Mouse (Mus musculus): Measurements from ENCODE around the gene Msi2. TPM values are rescaled to one million over a fixed set of nuclear protein-coding genes. Genes with fewer than 3 reads are reported as not detected.

Msi2 gene
- total RNA-seq, 2 experiments from 2014 or later: 10.2 to 13.9 TPM

DNA sequence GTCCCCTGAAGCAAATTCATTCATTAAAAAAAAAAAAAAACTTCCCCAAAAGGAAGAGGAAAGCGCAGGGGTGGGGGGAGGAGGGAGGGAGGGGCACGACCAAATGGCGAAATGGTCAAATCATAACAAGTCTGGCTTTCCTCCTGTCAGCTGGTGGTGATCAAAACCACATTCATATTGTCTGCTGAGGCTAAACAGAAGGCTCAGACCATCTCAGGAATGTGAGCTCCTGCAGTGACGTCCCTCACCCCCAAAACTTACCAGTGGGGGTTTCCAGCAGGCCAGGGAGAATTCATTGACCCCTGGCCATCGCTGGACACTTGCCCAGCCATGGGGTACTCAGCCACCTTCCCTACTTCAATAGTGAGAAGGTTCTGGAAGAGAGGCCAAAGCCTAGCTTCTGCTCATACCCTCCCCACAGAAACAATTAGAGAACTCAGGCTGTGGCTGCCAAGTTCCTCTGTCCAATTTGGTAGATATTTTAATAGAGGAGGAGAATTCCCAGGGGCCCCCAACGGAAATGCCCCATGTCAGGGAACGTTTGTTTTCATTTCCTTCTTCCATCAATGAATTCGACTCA, 189.7 kb downstream of the Msi2 start:
- ATAC-seq (replicated peaks; ENCODE audit: low FRiP score, poor library complexity, severe bottlenecking): no peak

DNA sequence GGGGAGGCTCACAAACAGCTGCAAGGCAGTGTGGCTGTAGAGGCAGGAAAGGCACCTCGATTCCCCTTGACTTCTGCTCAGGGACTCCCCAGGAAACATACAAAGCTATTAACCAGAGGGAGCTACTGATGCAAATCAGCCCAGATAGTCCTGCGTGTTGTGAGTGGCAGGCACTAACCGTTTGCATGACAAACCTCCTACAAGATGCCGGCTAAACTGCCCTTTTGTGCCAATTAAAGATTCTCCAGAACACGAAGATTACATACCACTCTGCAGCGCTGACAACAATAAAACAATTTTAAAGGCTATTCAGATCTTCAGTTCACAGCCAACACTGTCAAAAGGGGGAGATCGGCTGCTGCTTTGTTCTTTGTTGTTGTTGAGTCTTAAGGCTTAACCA, 191.6 kb downstream of the Msi2 start:
- no peak for ATAC-seq (replicated peaks; ENCODE audit: low FRiP score, poor library complexity, severe bottlenecking)

DNA sequence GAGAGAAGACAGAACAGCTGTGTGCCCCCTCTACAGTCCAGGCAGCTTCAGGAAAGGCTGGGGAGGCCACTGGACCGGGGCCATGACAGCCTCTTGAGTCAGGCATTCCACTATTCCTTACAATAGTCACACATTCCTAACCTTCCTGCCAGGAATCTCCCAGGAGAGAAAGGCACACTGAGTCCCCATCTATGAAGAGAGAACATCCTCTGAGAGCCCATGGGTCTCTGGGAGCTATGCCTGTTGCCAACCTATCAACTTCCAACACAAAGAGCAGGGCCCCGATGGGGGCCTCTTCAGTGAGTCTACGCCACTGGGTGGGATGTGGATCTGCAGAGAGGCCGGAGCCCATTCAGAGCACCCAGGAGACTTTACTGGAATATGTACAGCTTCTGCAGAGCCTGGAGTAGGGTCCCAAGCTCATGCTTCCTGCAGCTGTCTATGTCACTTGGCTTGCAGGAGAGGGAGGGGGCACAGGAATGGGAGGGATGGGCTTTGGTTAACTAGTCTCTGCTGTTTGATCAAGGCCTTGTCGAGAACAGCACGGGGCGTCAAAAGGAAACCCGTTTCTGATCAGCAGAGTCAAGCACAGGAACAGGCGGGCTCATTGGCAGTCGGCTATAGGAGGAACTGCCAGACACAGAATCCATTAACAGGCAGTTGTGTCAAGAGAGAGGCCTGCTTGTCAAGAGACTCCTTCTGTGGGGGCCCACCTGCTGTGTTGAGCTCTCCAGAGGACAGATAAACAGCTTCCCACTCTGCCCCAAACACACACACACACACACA, 193.3 kb downstream of the Msi2 start:
- no peak for ATAC-seq (replicated peaks; ENCODE audit: low FRiP score, poor library complexity, severe bottlenecking)

DNA sequence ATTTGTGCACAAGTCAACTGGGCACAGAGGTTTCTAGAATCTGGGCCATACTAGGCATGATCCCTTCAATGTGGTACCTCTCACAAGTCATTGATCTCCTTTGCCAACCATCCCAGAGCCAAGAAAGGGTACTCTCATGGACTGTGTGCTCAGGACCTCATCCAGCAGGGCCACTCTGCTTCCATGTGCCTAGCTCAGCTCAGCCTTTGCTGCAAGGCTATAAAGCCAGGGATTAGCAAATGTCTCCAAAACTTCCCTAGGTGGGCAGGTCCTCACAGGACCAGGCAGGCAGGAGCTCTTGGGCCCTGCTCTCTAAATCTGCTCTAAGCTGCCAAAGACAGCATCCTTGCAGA, 193.9 kb downstream of the Msi2 start:
- ATAC-seq (replicated peaks; ENCODE audit: low FRiP score, poor library complexity, severe bottlenecking): no peak

GRCm38 (mm10) chr11:88523921-88524320, 194.4 kb downstream of the Msi2 start:
- no peak for ATAC-seq (replicated peaks; ENCODE audit: low FRiP score, poor library complexity, severe bottlenecking)

GRCm38 (mm10) chr11:88523511-88523910, 194.8 kb downstream of the Msi2 start:
- no peak for ATAC-seq (replicated peaks; ENCODE audit: low FRiP score, poor library complexity, severe bottlenecking)

GRCm38 (mm10) chr11:88522114-88522513, 196.2 kb downstream of the Msi2 start:
- ATAC-seq (replicated peaks; ENCODE audit: low FRiP score, poor library complexity, severe bottlenecking): no peak

DNA sequence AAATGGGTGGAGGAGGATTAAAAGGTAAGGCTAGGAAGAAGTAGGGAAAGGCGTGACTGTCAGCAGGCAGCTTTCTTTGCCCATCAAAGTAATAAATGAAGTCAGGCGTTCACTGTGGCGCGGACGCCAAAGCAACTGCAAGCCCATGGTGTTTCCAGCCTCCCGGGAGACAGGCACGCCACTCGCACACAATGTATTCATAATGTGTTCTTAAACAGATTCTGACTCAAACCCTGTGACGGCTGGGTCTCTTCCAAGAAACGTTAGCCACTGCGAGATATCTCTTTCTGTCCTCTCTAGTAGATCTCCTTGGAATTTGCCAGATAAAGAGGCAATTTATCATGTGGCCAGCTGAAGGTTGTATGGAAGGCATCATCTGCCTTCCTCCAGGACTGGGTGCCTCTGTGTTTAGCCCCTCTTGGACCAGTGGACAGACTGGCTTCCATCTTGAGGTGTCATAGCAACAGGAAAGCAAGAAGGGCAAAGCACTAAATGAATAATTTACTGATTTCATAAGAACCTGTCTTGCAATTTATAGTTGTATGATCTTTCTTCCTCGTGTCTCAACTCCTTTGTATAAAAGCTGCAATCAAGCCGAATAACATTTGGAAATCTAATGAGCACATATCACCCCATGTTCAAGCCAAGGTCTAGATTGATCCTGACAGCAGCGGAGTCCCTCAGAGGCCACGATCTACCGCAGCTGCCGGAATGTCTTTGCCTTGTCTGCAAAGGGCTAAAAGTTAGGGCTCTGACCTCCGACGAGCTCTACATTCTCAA, 197.2 kb downstream of the Msi2 start:
- no peak for ATAC-seq (replicated peaks; ENCODE audit: low FRiP score, poor library complexity, severe bottlenecking)

DNA sequence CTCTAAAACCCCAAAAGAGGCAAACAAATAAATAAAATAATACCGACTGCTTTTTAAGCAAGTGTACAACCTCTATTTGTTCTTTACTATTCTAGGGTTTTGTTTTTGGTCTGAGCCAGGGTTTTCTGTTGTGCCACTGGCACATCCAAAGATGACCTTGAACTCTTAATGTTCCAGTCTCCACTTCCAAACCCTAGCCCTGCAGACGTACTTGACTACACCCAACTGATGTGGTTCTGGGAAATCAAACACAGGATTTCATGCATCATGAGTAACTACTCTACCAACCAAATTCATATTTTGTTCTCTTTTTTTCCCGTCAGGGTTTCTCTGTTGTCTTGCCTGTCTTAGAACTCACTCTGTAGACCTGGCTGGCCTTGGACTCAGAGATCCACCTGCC, 200.0 kb downstream of the Msi2 start:
- no peak for ATAC-seq (replicated peaks; ENCODE audit: low FRiP score, poor library complexity, severe bottlenecking)

DNA sequence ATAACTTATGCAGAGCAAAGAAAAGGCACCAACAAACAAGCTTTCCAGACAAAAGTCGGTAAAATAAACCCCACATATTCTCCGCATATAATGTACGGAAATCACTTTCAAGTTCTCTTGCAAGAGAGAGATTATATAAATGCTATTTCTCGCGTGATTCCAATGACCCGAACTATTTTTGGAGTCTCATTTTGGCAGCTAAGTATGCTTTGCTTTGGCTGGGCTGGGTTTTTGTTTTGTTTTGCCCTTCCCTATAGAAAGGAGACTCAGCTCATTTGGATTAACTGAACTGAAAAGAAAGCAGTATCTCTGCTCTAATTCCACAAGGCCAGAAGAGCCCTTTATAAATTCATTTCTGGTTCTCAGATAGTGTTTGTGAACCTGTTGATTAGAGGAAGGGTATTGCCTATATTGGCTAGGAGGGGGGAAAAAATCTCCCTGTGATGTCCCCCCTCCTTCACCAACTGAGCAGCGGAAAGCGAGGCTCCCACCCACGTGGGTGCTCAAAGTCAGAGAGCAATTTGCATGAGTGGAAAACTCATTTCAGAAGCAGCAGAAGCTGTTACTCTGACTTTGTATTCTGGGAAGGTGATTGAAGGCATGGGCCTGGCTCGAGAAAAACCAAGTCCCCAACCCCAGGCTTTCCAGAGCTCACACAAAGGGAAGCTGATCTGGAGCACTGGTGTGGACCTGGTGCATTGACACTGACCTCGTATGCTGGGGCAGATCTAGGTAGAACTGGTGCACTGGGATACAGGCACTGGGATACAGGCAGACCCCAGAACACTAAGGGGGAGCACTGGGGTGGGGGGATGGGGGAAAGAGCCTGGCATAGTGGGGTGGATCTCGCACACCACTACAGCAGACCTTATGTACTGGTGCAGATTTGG, 201.5 kb downstream of the Msi2 start:
- no peak for ATAC-seq (replicated peaks; ENCODE audit: low FRiP score, poor library complexity, severe bottlenecking)

GRCm38 (mm10) chr11:88515736-88516583, 202.4 kb downstream of the Msi2 start:
- no peak for ATAC-seq (replicated peaks; ENCODE audit: low FRiP score, poor library complexity, severe bottlenecking)

GRCm38 (mm10) chr11:88515267-88515666, 203.0 kb downstream of the Msi2 start:
- no peak for ATAC-seq (replicated peaks; ENCODE audit: low FRiP score, poor library complexity, severe bottlenecking)

DNA sequence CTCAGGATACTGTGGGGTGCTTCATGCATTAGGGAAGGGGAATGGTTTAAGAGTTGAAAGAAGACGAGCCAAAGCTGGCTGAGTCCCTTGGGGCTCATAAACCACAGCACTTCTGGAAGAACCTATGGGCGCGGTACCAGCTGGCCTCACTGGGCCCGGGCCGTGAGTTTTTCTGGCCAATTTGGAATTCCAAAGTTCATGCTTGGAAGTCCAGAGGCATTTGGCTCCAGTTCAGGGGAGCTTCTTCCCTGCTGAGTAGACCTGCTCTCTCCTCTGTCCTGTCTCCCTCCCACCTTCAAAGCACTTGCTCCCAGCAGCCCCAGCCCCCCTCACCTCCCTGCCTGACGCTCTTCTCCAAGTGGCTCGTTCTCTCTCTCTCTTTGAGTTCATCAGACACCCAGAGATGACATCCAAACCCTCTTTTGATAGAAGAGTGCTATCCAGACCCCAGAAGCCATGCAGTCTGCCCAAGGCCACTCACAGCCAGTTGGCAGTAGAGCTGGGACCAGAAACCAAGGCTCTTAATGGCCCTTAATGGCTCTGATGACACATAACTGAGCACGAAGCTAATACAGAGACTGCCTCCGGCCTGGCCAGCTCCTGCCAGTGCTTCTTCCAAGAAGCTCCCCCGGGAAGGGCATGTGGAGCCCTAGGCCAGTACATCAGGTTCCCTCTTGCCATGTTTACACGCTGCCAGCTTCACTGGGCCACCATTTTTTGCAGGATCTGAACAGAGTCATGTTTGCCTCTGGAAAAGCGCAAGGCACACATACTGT, 204.0 kb downstream of the Msi2 start:
- no peak for ATAC-seq (replicated peaks; ENCODE audit: low FRiP score, poor library complexity, severe bottlenecking)

DNA sequence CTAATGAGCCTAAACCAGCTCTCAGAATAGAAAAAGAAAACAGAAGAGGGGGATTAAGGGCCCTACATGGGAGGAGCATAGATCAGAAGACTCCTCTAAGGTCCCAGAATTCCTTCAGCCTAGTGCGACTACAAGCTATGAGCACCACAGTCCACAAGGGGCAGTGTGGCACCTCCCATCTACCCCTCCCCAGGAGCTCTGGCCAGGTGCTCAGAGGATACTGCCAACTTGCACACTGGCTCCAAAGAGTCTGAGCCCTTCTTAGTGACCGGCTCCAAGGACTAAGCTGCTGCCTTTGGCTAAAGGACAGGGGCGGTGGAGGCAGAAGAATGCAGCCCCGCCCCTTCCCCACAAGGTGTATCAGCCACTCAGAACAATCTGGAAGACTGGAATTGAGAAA, 205.7 kb downstream of the Msi2 start:
- ATAC-seq (replicated peaks; ENCODE audit: low FRiP score, poor library complexity, severe bottlenecking): 0 out of 2 replicates have a peak, but pooled peaks have one; percentile 38

DNA sequence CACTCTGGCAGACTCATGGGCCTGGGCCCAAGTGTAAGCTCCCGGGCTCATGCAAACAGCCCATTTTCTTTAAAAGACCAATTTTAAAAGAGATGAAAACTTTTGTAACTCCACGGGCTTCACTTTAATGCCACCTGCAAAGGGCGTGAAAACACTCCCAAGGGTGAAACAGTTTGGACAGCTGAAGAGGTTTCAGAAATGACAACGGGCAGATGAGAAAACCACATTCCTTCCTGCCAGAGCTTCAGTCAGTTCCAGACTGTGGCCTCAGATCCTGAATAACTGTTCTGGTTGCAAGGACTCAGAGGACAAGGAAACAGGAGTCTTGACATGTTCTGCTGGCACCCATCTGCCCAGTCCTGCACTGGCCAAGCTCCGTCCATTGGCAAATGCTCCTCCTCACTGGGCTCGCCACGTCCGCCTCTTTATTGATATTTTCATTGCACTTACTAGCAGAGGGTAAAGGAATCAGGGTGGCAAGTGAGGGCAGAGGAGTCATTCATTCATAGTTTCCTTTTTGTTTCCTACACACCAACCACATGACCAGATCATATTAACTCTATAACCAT, 207.9 kb downstream of the Msi2 start:
- ATAC-seq (replicated peaks; ENCODE audit: low FRiP score, poor library complexity, severe bottlenecking): no peak

GRCm38 (mm10) chr11:88509464-88509863, 208.8 kb downstream of the Msi2 start:
- no peak for ATAC-seq (replicated peaks; ENCODE audit: low FRiP score, poor library complexity, severe bottlenecking)

- no peak for ATAC-seq (replicated peaks; ENCODE audit: low FRiP score, poor library complexity, severe bottlenecking)
Observed at GRCm38 (mm10) chr11:88508133-88508532, 210.2 kb downstream of the Msi2 start.
